Mouse (Mus musculus) ES-E14 (cell line): ENCODE data around the gene Pold4.

Experiments used
- HCFC1 ChIP-seq: IDR thresholded peaks from 2 replicates; pipeline ENCODE4 v1.6.1; 2012; ENCODE audit warnings: low read length, inconsistent platforms, borderline replicate concordance; ENCODE audit not compliant: insufficient read depth
- MAFK ChIP-seq: IDR thresholded peaks from 2 replicates; pipeline ENCODE4 v1.6.1; 2014; ENCODE audit warnings: mild to moderate bottlenecking, low read depth, low read length, inconsistent platforms; ENCODE audit not compliant: insufficient read depth
- ZNF384 ChIP-seq: IDR thresholded peaks from 2 replicates; pipeline ENCODE4 v1.6.1; 2012; ENCODE audit warnings: low read depth, low read length, inconsistent platforms

- TF ChIP-seq MAFK (0 out of 2 replicates have a peak, but pooled peaks have one; percentile 23), HCFC1 (no peak), ZNF384 (no peak)
Measured at GRCm38 (mm10) chr19:4213524-4213974, 18.1 kb upstream of the Pold4 start.
